Mouse (Mus musculus): ENCODE results near the gene Slco2b1. TPM values are rescaled to one million over a fixed set of nuclear protein-coding genes. Genes with fewer than 3 reads are reported as not detected.

Gene Slco2b1
- polyA plus RNA-seq, 1 experiment from 2014 or later = 0.77 TPM

GRCm38 (mm10) chr7:99618264-99618663 is 92.9 kb downstream of the Slco2b1 start:
- 68% methylated on average over 2 of the region's 2 CpGs for WGBS
- Histone ChIP-seq H3K4me1 (replicated peaks) (no peaks in the 10 kb centered on the region), H3K4me2 (no peak overlapping the region), H3K4me3 (no peak overlapping the region), H3K9me3 (replicated peaks) (peaks cover 3% of the 10 kb centered on the region; the same call in 1 of the 2 replicates), H3K36me3 (no peaks in the 10 kb centered on the region), H3K27me3 (replicated peaks) (peaks cover 39% of the 10 kb centered on the region), H3K27ac (ENCODE audit: poor library complexity, severe bottlenecking) (no peak overlapping the region), H3K9ac (no peak overlapping the region)
- no peak for ATAC-seq (ENCODE audit: insufficient number of reproducible peaks, low FRiP score)

Other genes with a start within 250 kb of the Slco2b1 start
- 0.85 and 1.3 TPM in 2 replicates for gene Klhl35, start 245.3 kb downstream of the Slco2b1 start, polyA plus RNA-seq (2016; fragmentation: Nextera tagmentation; extraction: Ambion mirVana)
- gene Rps3, start 227.6 kb downstream of the Slco2b1 start, polyA plus RNA-seq (2016; fragmentation: Nextera tagmentation; extraction: Ambion mirVana) = 459 and 490 TPM in 2 replicates
- gene Arrb1, start 175.9 kb downstream of the Slco2b1 start, polyA plus RNA-seq (2016; fragmentation: Nextera tagmentation; extraction: Ambion mirVana) = 13.4 and 14.5 TPM in 2 replicates
- 1.3 and 1.5 TPM in 2 replicates for gene Tpbgl, start 84.2 kb downstream of the Slco2b1 start, polyA plus RNA-seq (2016; fragmentation: Nextera tagmentation; extraction: Ambion mirVana)
- gene Olfr520, start 18.9 kb upstream of the Slco2b1 start, polyA plus RNA-seq (2016; fragmentation: Nextera tagmentation; extraction: Ambion mirVana) = not detected in 2 replicates
- gene Olfr521, start 52.2 kb upstream of the Slco2b1 start, polyA plus RNA-seq (2016; fragmentation: Nextera tagmentation; extraction: Ambion mirVana) = not detected in 2 replicates
- gene Neu3, start 117.1 kb upstream of the Slco2b1 start, polyA plus RNA-seq (2016; fragmentation: Nextera tagmentation; extraction: Ambion mirVana) = 2.6 and 3.4 TPM in 2 replicates
- 0.26 and 0.37 TPM in 2 replicates for gene Xrra1, start 147.8 kb upstream of the Slco2b1 start, polyA plus RNA-seq (2016; fragmentation: Nextera tagmentation; extraction: Ambion mirVana)
- gene Spcs2, start 152.1 kb upstream of the Slco2b1 start, polyA plus RNA-seq (2016; fragmentation: Nextera tagmentation; extraction: Ambion mirVana) = 218 and 220 TPM in 2 replicates